In genomic region chr14:46839326-46839725, GRCm38 (mm10) we compare ENCODE assay signal across 13 mouse cellular contexts.
"Had no signal": no experiment of that assay in that cellular context is flagged by ENCODE, and none has a peak within 500 bp of the region (broad histone marks: within the 10 kb centered on the region; RNA-seq: fewer than 3 reads in every experiment).

No protein-coding gene starts in this region.

- H3K9me3 ChIP-seq: kidney, embryonic 15.5 days; liver, embryonic 13.5 days; megakaryocyte, embryonic 14.5 days had no signal

- DNase-seq: kidney, adult 11 months; kidney, adult 8-10 months; kidney, postnatal 10 days; kidney, postnatal 36 days; layer of hippocampus, postnatal 36 days; liver, embryonic 13.5 days; midbrain, embryonic 14.5 days; thymus, adult 18-20 months; thymus, postnatal 36 days had no signal

- H3K4me3 ChIP-seq: kidney, embryonic 15.5 days; left cerebral cortex, adult 2 months; liver, embryonic 13.5 days; megakaryocyte, embryonic 14.5 days had no signal

- H3K27me3 ChIP-seq: kidney, embryonic 15.5 days; liver, embryonic 13.5 days; megakaryocyte, embryonic 14.5 days had no signal

- H3K27ac ChIP-seq: kidney, embryonic 15.5 days; left cerebral cortex, adult 2 months; liver, embryonic 13.5 days had no signal

- H3K9ac ChIP-seq: kidney, embryonic 15.5 days; liver, embryonic 13.5 days had no signal

- H3K4me2 ChIP-seq: kidney, embryonic 15.5 days; liver, embryonic 13.5 days; midbrain, embryonic 11.5 days had no signal

- H3K4me1 ChIP-seq: kidney, embryonic 15.5 days; liver, embryonic 13.5 days had no signal
